In genomic region chr2:173456924-173457623, GRCm38 (mm10) we compare ENCODE assay signal across 22 mouse cellular contexts.
DNase-seq lines count a peak whose midpoint lies in the region; ATAC-seq lines count a peak whose summit lies in the region.
"Had no signal": no experiment of that assay in that cellular context is flagged by ENCODE, and none has a peak within 500 bp of the region (broad histone marks: within the 10 kb centered on the region; RNA-seq: fewer than 3 reads in every experiment).

No protein-coding gene starts in this region.

- peak; percentile 88 for DNase-seq in heart, adult 11 months
- no peak for DNase-seq in heart, adult 18-20 months
- peak; percentile 0 to 3 for DNase-seq in spleen, postnatal 14 days (ENCODE audit: low spot score in 2 of 2)
- DNase-seq in spleen, adult 12 weeks (ENCODE audit: low spot score), result no peak
- DNase-seq in adrenal gland, postnatal 14 days, result peak; percentile 66
- no peak for DNase-seq in B cell, adult 2 months
- DNase-seq: cerebellum, adult 2 months; cerebellum, postnatal 36 days; embryo, embryonic 11 days; gastrocnemius, postnatal 25 days; heart, postnatal 10 days; kidney, adult 11 months; layer of hippocampus, adult 9-11 months; lung, postnatal 36 days; right cerebral cortex, postnatal 4 days; thymus, postnatal 4 days had no signal

- ATAC-seq in granulocyte monocyte progenitor cell, adult 5-6 weeks (replicated peaks; ENCODE audit: poor library complexity, severe bottlenecking), result peak; percentile 47
- no peak for ATAC-seq in erythroblast, adult 5-6 weeks (replicated peaks; ENCODE audit: low FRiP score, poor library complexity, severe bottlenecking)
- ATAC-seq: forebrain, embryonic 15.5 days; hindbrain, postnatal 0 days; midbrain, embryonic 15.5 days; Patski had no signal

Comparison
In these comparisons a context has a peak if more than half of its experiments do, and no peak if none do; other contexts are left out.
1. DNase-seq: peak in heart, adult 11 months (single experiment), spleen, postnatal 14 days (2 of 2) and adrenal gland, postnatal 14 days (single experiment); none in heart, adult 18-20 months (0 of 2), spleen, adult 12 weeks (single experiment) and B cell, adult 2 months (0 of 2).